Mouse (Mus musculus) granulocyte monocyte progenitor cell, adult 5-6 weeks (primary cell): Measurements from ENCODE around the gene C330007P06Rik. TPM values are rescaled to one million over a fixed set of nuclear protein-coding genes. Genes with fewer than 3 reads are reported as not detected.

ENCODE experiments used
- ATAC-seq: replicated peaks from 2 replicates; pipeline ENCODE4 v1.8.0; 2016; ENCODE audit warnings: mild to moderate bottlenecking, moderate TSS enrichment, inconsistent platforms; ENCODE audit not compliant: poor library complexity, severe bottlenecking
- total RNA-seq, 2 experiments: library from RNA; stranded (forward) in 1 of 2; stranded (reverse) in 1 of 2; fragments of 200-712, 200-1000 nt in 1 of 2; fragments of >200 nt in 1 of 2; fragmentation: Nextera tagmentation in 1 of 2; gene quantifications; 2 replicates each; pipeline ENCODE4 v1.2.3; 2014 to 2017

Gene C330007P06Rik
- total RNA-seq, 2 experiments from 2014 or later, result 26.3 to 71.1 TPM

DNA sequence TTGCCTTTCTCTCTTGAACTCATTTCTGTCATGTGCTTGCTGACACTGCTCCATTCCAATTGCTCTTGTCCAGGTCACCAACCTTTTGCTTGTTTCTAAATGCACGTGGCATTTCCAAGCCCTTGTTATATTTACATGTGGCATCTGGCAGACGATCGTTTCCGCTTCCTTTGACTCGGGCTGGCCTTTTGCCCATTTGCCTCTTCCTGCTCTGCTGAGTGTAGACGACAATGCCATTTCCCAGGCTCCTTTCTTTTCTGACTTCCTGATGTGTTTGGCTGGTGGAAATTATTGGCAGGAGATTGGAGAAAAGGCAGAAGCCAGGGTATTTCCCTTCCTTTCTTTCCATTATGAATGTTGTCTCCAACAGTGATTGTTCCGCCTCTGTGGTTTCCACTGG lies 34.5 kb downstream of the C330007P06Rik start:
- peak; percentile 16; the same call in 1 of the 2 replicates for ATAC-seq

- no peak for ATAC-seq
These were observed 36.7 kb downstream of the C330007P06Rik start for GRCm38 (mm10) chrX:36837069-36837676.

- ATAC-seq, result peak; percentile 66
These were observed 40.4 kb downstream of the C330007P06Rik start for GRCm38 (mm10) chrX:36833397-36834084.

- ATAC-seq, result no peak
These were observed 42.3 kb downstream of the C330007P06Rik start for GRCm38 (mm10) chrX:36831632-36832031.

DNA sequence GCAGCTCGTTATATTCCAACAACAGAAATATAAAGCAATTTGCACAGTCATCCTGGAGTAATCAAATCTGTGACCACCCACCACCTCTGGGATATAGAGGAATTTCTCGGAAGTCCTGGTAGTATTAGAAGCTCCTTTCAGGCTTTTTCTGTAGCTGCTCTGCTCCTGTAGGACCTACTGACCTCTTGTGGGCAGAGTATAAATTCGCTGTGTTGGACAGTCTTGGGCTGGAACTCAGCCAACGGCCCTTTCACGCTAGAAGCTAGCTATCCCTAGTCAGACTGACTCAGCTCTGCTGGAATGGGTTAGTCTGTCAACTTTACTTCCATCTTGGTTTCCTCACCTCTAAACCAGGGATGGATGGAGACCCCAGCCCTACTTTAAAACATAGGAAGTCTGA lies 43.6 kb downstream of the C330007P06Rik start:
- no peak for ATAC-seq

DNA sequence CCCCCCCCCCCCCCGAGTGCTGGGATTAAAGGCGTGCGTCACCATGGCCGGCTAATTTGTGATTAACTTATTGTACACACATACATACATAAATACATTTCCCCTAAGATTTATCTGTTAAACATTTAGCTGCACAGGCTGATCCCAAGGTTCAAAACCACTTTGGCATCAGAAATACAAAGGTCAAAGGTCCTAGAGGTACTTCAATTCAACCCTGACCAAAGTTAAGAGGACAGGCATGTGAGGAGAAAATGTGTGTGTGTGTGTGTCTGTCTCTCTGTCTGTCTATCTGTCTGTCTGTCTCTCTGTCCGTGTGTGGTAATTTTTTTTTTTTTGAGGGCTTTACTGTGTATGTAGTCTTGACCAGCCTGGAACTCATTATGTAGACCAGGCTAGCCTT lies 47.0 kb downstream of the C330007P06Rik start:
- no peak for ATAC-seq

GRCm38 (mm10) chrX:36825032-36825431 lies 48.9 kb downstream of the C330007P06Rik start:
- no peak for ATAC-seq

DNA sequence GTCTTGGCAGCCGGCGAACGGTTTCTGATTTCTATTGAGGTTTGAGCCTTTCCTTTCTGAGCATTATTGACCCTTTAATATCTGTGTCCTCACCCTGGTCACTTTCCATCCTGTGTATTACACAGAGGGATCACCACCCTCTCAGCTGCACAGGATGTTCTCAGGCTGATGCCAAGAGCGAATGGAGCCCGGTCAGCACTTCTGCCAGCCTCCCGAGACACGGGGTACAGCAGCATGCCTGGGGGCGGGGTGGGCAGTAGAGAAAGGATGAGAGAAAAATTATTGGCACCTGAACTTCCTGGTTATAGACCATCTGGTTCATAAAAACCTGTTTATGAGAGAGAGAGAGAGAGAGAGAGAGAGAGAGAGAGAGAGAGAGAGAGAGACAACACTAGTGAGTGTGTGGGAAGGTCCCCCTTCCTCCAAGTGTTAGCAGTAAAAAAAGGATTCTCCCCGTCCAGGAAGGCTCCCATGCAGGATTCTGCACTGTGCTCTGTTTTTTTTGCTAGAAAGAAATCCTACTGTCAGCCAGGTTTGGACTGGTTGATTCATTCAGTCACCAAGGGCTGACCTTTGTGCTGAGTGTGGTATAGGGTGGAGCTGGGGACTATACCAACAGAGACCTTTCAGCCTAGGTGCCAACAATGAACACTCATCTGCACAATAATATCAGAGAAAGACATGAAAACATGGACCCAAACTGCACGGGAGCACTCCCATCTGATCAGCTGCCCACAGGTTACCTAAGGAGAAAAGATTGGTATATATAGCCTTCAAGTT lies 49.8 kb downstream of the C330007P06Rik start:
- ATAC-seq, result no peak

DNA sequence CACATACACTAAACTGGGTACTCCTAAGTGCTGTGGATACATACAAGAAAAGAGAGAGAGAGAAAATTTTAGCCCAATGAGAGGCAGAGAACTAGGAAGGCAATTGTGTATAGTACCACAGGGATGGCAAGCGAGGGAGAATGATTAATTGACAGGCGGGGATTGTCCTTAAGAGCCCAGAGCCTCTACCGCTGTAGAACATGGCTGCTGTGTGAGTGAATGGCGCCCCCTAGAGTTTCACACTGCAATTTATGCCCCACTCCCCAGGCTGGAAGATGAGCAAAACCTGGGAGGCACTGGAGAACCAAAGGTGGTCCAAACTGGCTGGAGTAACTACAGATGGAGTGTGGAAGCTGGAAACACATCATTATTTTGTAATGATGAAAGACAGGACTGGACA lies 53.7 kb downstream of the C330007P06Rik start:
- peak; percentile 72 for ATAC-seq

GRCm38 (mm10) chrX:36819575-36819974 lies 54.3 kb downstream of the C330007P06Rik start:
- no peak for ATAC-seq

- ATAC-seq, result 0 out of 2 replicates have a peak, but pooled peaks have one; percentile 12
These were observed 56.9 kb downstream of the C330007P06Rik start for GRCm38 (mm10) chrX:36816953-36817441.

DNA sequence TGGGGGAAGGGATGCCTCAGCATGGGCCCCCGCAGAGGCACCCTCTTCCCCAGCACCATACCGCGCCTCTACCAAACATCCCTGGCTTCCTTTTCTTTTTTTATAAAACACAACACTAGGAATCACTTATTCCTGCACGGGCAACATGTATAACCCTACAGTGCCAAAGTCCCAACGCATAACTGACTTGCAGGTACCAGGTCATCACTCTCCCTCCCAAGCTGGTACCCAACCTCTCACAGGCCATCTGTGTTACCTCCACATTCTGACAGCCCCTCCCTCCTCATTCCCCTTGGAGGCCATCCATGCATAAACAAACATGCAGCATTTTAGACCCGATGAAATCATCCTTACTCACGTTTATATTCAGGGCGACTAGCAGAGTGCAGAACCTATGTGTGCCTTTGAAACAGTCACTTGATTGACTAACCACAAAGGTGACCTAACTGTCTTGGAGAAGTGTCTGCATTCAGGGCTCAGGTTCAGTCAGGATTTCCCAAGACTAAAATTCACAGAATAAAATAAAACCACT lies 57.5 kb downstream of the C330007P06Rik start:
- no peak for ATAC-seq

- peak; percentile 81 for ATAC-seq
These were observed 58.5 kb downstream of the C330007P06Rik start for GRCm38 (mm10) chrX:36815439-36815838.

- no peak for ATAC-seq
These were observed 58.9 kb downstream of the C330007P06Rik start for GRCm38 (mm10) chrX:36815022-36815421.

GRCm38 (mm10) chrX:36814161-36814836 lies 59.6 kb downstream of the C330007P06Rik start:
- no peak for ATAC-seq

DNA sequence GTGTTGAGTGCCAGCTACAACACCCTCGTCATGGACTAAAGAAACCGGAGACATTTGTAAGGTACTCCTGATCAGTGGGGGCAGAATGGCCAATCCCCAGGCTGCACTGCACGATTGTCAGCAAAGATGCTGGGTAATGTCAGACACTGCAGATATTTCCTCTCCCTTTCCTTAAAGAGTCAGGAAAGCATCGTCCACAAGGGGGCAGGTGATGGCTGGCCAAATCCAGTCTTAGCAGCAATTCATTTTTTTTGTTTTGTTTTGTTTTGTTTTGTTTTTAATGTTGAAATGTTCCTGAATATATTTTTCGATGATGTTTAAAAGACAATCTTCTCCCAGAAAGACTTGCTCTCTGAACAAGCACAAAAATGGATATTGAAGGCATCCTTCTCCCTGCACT lies 62.5 kb downstream of the C330007P06Rik start:
- ATAC-seq, result no peak

DNA sequence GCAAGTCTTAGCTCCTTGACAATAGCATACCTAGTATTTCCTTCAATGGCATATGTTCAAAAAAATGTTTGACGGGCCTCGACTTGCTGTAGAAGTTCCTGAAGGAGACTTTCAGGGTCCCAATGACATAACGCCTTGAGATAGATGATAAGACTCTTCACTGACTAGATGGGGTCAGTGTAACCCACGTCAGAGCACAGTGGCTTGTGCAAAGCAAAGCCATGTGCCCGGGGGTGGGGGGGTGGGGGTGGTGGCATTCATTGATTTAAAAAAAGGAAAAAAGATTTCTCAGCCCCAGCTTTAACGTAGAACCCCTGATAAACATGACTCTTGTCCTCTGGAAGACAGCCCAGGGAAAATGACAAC lies 65.6 kb downstream of the C330007P06Rik start:
- no peak for ATAC-seq

GRCm38 (mm10) chrX:36807360-36808317 lies 66.3 kb downstream of the C330007P06Rik start:
- peak; percentile 92 for ATAC-seq
